ENCODE assay signal across 10 mouse cellular contexts in the genomic region with DNA sequence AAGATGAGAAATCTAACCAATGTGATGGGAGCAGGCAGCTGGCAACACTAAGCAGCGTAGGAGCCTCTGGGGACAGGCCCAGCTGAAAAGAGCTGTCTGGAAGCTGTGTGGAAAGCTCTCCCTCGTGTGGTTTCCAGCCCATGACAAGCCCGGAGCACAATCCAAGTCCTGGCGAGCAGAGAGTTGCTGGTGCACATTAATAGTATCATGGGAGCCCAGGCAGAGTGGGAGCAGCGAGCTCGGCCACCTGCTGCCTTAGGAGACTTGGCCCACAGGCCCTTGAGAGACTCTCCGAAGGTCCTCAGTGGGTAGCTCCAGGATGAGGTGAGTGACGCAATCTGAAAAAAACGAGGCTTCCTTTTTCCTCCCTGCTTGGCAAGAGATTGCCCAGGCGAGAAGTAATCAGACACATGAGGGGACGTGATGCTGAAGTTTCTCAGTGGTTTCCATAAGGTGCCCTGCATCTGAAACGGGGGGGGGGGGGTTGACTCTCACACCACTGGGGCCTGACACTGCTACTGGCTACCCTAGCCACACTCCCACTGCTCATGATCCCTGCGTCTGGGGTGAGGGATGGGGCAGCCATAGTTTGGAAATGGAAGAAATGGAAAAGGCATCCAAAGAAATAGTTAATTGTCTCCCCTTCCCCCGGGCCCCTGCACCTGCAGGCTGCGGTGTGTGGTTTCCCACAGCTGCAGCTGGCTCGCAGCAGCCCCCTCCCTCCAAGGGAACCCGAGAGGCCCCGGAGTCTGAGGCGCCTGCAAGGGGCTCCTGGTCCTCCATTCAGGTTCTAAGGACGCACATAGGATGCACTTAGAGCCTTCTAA. TPM values are rescaled to one million over a fixed set of nuclear protein-coding genes. Genes with fewer than 3 reads are reported as not detected.
DNase-seq lines count a peak whose midpoint lies in the region; ATAC-seq and TF ChIP-seq lines count a peak whose summit lies in the region.
"Had no signal": no experiment of that assay in that cellular context is flagged by ENCODE, and none has a peak within 500 bp of the region (broad histone marks: within the 10 kb centered on the region; RNA-seq: fewer than 3 reads in every experiment).

No protein-coding gene starts in this region.

- H3K27me3 ChIP-seq in lung, embryonic 16.5 days (ENCODE audit: control insufficient read depth, insufficient read depth, low read depth, low read length), result no peaks in the 10 kb centered on the region
- no peaks in the 10 kb centered on the region for H3K27me3 ChIP-seq in embryonic facial prominence, embryonic 12.5 days
- no peaks in the 10 kb centered on the region for H3K27me3 ChIP-seq in heart, embryonic 16.5 days (ENCODE audit: control insufficient read depth, insufficient read depth, low read length)
- no peaks in the 10 kb centered on the region for H3K27me3 ChIP-seq in midbrain, postnatal 0 days (ENCODE audit: insufficient read depth, low read length)
- H3K27me3 ChIP-seq: stomach, embryonic 15.5 days had no signal

- 35% methylated on average over 20 of the region's 20 CpGs for WGBS in lung, embryonic 16.5 days
- 42% methylated on average over 20 of the region's 20 CpGs for WGBS in lung, adult 2 months
- whole genome bisulfite sequencing in embryonic facial prominence, embryonic 12.5 days, result 24% methylated on average over 20 of the region's 20 CpGs
- WGBS in heart, embryonic 16.5 days, result 37% methylated on average over 20 of the region's 20 CpGs
- WGBS in midbrain, postnatal 0 days, result 45% methylated on average over 19 of the region's 20 CpGs

- no peaks in the 10 kb centered on the region for H3K9me3 ChIP-seq in lung, embryonic 16.5 days (ENCODE audit: control insufficient read depth, low read length)
- no peaks in the 10 kb centered on the region for H3K9me3 ChIP-seq in embryonic facial prominence, embryonic 12.5 days
- H3K9me3 ChIP-seq in heart, embryonic 16.5 days (replicated peaks; ENCODE audit: control insufficient read depth, low read length), result no peaks in the 10 kb centered on the region
- no peaks in the 10 kb centered on the region for H3K9me3 ChIP-seq in midbrain, postnatal 0 days (ENCODE audit: low read length)
- H3K9me3 ChIP-seq: stomach, embryonic 15.5 days had no signal

- H3K4me3 ChIP-seq in lung, embryonic 16.5 days (ENCODE audit: low read length), result no peak overlapping the region
- no peak overlapping the region for H3K4me3 ChIP-seq in lung, adult 2 months (replicated peaks; ENCODE audit: extremely low read depth, low read depth, low read length)
- no peak overlapping the region for H3K4me3 ChIP-seq in embryonic facial prominence, embryonic 12.5 days
- no peak overlapping the region for H3K4me3 ChIP-seq in heart, embryonic 16.5 days (ENCODE audit: low read length)
- H3K4me3 ChIP-seq in midbrain, postnatal 0 days (ENCODE audit: low read depth, low read length), result no peak overlapping the region
- H3K4me3 ChIP-seq: left cerebral cortex, adult 2 months; stomach, embryonic 15.5 days had no signal

- H3K4me1 ChIP-seq in lung, embryonic 16.5 days (replicated peaks; ENCODE audit: control insufficient read depth, insufficient read depth, low read length), result 0 out of 2 replicates have a peak, but pooled peaks cover 3% of the 10 kb centered on the region
- H3K4me1 ChIP-seq in lung, adult 2 months (ENCODE audit: control insufficient read depth, insufficient read depth, low read length), result peaks cover 4% of the 10 kb centered on the region
- peaks cover 30% of the 10 kb centered on the region for H3K4me1 ChIP-seq in embryonic facial prominence, embryonic 12.5 days
- peaks cover 2% of the 10 kb centered on the region; the same call in 1 of the 2 replicates for H3K4me1 ChIP-seq in heart, embryonic 16.5 days (ENCODE audit: control insufficient read depth, insufficient read depth, low read length)
- H3K4me1 ChIP-seq in midbrain, postnatal 0 days (ENCODE audit: insufficient read depth, low read length), result 0 out of 2 replicates have a peak, but pooled peaks cover 6% of the 10 kb centered on the region

- H3K27ac ChIP-seq in lung, embryonic 16.5 days (ENCODE audit: low read length), result no peak overlapping the region
- H3K27ac ChIP-seq in embryonic facial prominence, embryonic 12.5 days, result peak overlapping the region; percentile 72
- peak overlapping the region; percentile 64; the same call in 1 of the 2 replicates for H3K27ac ChIP-seq in heart, embryonic 16.5 days (ENCODE audit: low read length)
- no peak overlapping the region for H3K27ac ChIP-seq in midbrain, postnatal 0 days (ENCODE audit: low read depth, low read length)
- H3K27ac ChIP-seq: left cerebral cortex, adult 2 months; stomach, embryonic 15.5 days had no signal

- peak; percentile 17; the same call in 1 of the 2 replicates for ATAC-seq in lung, embryonic 16.5 days (ENCODE audit: low read depth)
- peak; percentile 76 for ATAC-seq in embryonic facial prominence, embryonic 12.5 days (ENCODE audit: insufficient number of reproducible peaks, insufficient read depth, low FRiP score, low TSS enrichment)
- peak; percentile 62; the same call in 1 of the 2 replicates for ATAC-seq in heart, embryonic 16.5 days (replicated peaks; ENCODE audit: extremely low read depth, insufficient read depth, low FRiP score)
- no peak for ATAC-seq in midbrain, postnatal 0 days (ENCODE audit: low FRiP score)
- no peak for ATAC-seq in activated CD4-positive, CD25-positive, alpha-beta regulatory T cell, adult 4 months

- no peak overlapping the region for H3K4me2 ChIP-seq in lung, embryonic 16.5 days (ENCODE audit: low read depth, low read length)
- no peak overlapping the region for H3K4me2 ChIP-seq in embryonic facial prominence, embryonic 12.5 days (replicated peaks)
- peak overlapping the region; percentile 8; the same call in 1 of the 2 replicates for H3K4me2 ChIP-seq in heart, embryonic 16.5 days (ENCODE audit: low read depth, low read length)
- H3K4me2 ChIP-seq in midbrain, postnatal 0 days (ENCODE audit: low read depth, low read length, poor library complexity, severe bottlenecking), result no peak overlapping the region
- H3K4me2 ChIP-seq: stomach, embryonic 15.5 days had no signal

- DNase-seq in lung, adult 2 months, result no peak
- DNase-seq in midbrain, postnatal 0 days (ENCODE audit: low spot score), result peak; percentile 44
- DNase-seq in testis, postnatal 14 days (ENCODE audit: low spot score), result no peak
- DNase-seq in natural killer cell, adult 2 months (ENCODE audit: low spot score in 2 of 2), result no peak

- no peaks in the 10 kb centered on the region for H3K36me3 ChIP-seq in lung, embryonic 16.5 days (ENCODE audit: control insufficient read depth, insufficient read depth, low read length)
- no peaks in the 10 kb centered on the region for H3K36me3 ChIP-seq in embryonic facial prominence, embryonic 12.5 days
- no peaks in the 10 kb centered on the region for H3K36me3 ChIP-seq in heart, embryonic 16.5 days (ENCODE audit: control insufficient read depth, insufficient read depth)
- no peaks in the 10 kb centered on the region for H3K36me3 ChIP-seq in midbrain, postnatal 0 days (ENCODE audit: insufficient read depth, low read length)
- H3K36me3 ChIP-seq: stomach, embryonic 15.5 days had no signal

- H3K9ac ChIP-seq in lung, embryonic 16.5 days (ENCODE audit: low read length), result no peak overlapping the region
- no peak overlapping the region for H3K9ac ChIP-seq in embryonic facial prominence, embryonic 12.5 days
- H3K9ac ChIP-seq in heart, embryonic 16.5 days (ENCODE audit: low read length), result no peak overlapping the region
- H3K9ac ChIP-seq in midbrain, postnatal 0 days (replicated peaks; ENCODE audit: low read length, poor library complexity, severe bottlenecking), result no peak overlapping the region
- H3K9ac ChIP-seq: stomach, embryonic 15.5 days had no signal

- TF ChIP-seq CTCF in lung, adult 2 months (IDR thresholded peaks at IDR 0.05; ENCODE audit: insufficient read depth, low read length), result no peak
- no peak for TF ChIP-seq CTCF in midbrain, postnatal 0 days (IDR thresholded peaks at IDR 0.05)

- TF ChIP-seq POLR2A in lung, adult 2 months (IDR thresholded peaks at IDR 0.05; ENCODE audit: borderline replicate concordance, extremely low read depth, low read depth, low read length), result no peak

RNA-seq across cellular contexts. Expression of a gene that starts 19.8 kb away (rescaled TPM):
- polyA plus RNA-seq in lung, embryonic 16.5 days (2015; fragmentation: Nextera tagmentation; extraction: Ambion mirVana), result 250 and 281 TPM in 2 replicates
- 53.4 and 70.5 TPM in 2 replicates for polyA plus RNA-seq in lung, adult 2 months (2012; rRNA removed)
- polyA plus RNA-seq in embryonic facial prominence, embryonic 12.5 days (2016; fragmentation: Nextera tagmentation; extraction: Ambion mirVana), result 239 and 256 TPM in 2 replicates
- polyA plus RNA-seq in heart, embryonic 16.5 days (2015; fragmentation: Nextera tagmentation; extraction: Ambion mirVana), result 197 and 220 TPM in 2 replicates
- 161 and 181 TPM in 2 replicates for total RNA-seq in midbrain, postnatal 0 days (2014; rRNA removed)
- 331 and 352 TPM in 2 replicates for polyA plus RNA-seq in midbrain, postnatal 0 days (2015; fragmentation: Nextera tagmentation; extraction: Ambion mirVana)
- 100 to 1,000 TPM; 294 to 327 TPM for polyA plus RNA-seq in activated CD4-positive, CD25-positive, alpha-beta regulatory T cell, adult 4 months (2017; shearing (Covaris generic))

RNA-seq across cellular contexts. Expression of a gene that starts 50.1 kb away (rescaled TPM):
- polyA plus RNA-seq in lung, embryonic 16.5 days (2015; fragmentation: Nextera tagmentation; extraction: Ambion mirVana), result 4.7 and 6.7 TPM in 2 replicates
- polyA plus RNA-seq in lung, adult 2 months (2012; rRNA removed), result 31.5 and 35.9 TPM in 2 replicates
- polyA plus RNA-seq in embryonic facial prominence, embryonic 12.5 days (2016; fragmentation: Nextera tagmentation; extraction: Ambion mirVana), result 6.6 and 7.1 TPM in 2 replicates
- polyA plus RNA-seq in heart, embryonic 16.5 days (2015; fragmentation: Nextera tagmentation; extraction: Ambion mirVana), result 1.4 and 1.8 TPM in 2 replicates
- 6.8 and 9.8 TPM in 2 replicates for total RNA-seq in midbrain, postnatal 0 days (2014; rRNA removed)
- 0.99 and 1.1 TPM in 2 replicates for polyA plus RNA-seq in midbrain, postnatal 0 days (2015; fragmentation: Nextera tagmentation; extraction: Ambion mirVana)
- under 1 TPM; 0.18 to 0.19 TPM for polyA plus RNA-seq in activated CD4-positive, CD25-positive, alpha-beta regulatory T cell, adult 4 months (2017; shearing (Covaris generic))

Comparison
In these comparisons a context has a peak if more than half of its experiments do, and no peak if none do; other contexts are left out.
1. ATAC-seq: peak in lung, embryonic 16.5 days (single experiment), embryonic facial prominence, embryonic 12.5 days (single experiment) and heart, embryonic 16.5 days (single experiment); none in midbrain, postnatal 0 days (single experiment) and activated CD4-positive, CD25-positive, alpha-beta regulatory T cell, adult 4 months (single experiment).
2. H3K27ac ChIP-seq: peak in embryonic facial prominence, embryonic 12.5 days (single experiment) and heart, embryonic 16.5 days (single experiment); none in lung, embryonic 16.5 days (single experiment) and midbrain, postnatal 0 days (single experiment).